Mouse (Mus musculus): Measurements from ENCODE around the gene Ank3.

Ank3 gene

GRCm38 (mm10) chr10:69786220-69786993, 387.8 kb downstream of the Ank3 start:
- no peak for DNase-seq

GRCm38 (mm10) chr10:69787379-69787778, 388.8 kb downstream of the Ank3 start:
- no peak for DNase-seq

- no peak for DNase-seq
Measured at GRCm38 (mm10) chr10:69790606-69791005, 392.0 kb downstream of the Ank3 start.

- no peak for DNase-seq
Measured at GRCm38 (mm10) chr10:69791951-69792350, 393.4 kb downstream of the Ank3 start.

- DNase-seq = peak; percentile 12
Measured at GRCm38 (mm10) chr10:69792400-69792799, 393.8 kb downstream of the Ank3 start.

GRCm38 (mm10) chr10:69793079-69793478, 394.5 kb downstream of the Ank3 start:
- peak; percentile 77 for DNase-seq

GRCm38 (mm10) chr10:69795656-69796055, 397.1 kb downstream of the Ank3 start:
- DNase-seq = no peak

GRCm38 (mm10) chr10:69796421-69796886, 397.9 kb downstream of the Ank3 start:
- no peak for DNase-seq

GRCm38 (mm10) chr10:69803135-69803756, 404.7 kb downstream of the Ank3 start:
- no peak for DNase-seq

- no peak for DNase-seq
Measured at GRCm38 (mm10) chr10:69804613-69805012, 406.0 kb downstream of the Ank3 start.

GRCm38 (mm10) chr10:69810785-69811184, 412.2 kb downstream of the Ank3 start:
- no peak for DNase-seq

GRCm38 (mm10) chr10:69813823-69814522, 415.4 kb downstream of the Ank3 start:
- no peak for DNase-seq

GRCm38 (mm10) chr10:69821245-69821644, 422.7 kb downstream of the Ank3 start:
- no peak for DNase-seq

- peak; percentile 12 for DNase-seq
Measured at GRCm38 (mm10) chr10:69828770-69829169, 430.2 kb downstream of the Ank3 start.

- peak; percentile 24 for DNase-seq
Measured at GRCm38 (mm10) chr10:69829236-69829635, 430.7 kb downstream of the Ank3 start.

GRCm38 (mm10) chr10:69831568-69831967, 433.0 kb downstream of the Ank3 start:
- DNase-seq = no peak

- DNase-seq = no peak
Measured at GRCm38 (mm10) chr10:69832241-69832640, 433.7 kb downstream of the Ank3 start.

- no peak for DNase-seq
Measured at GRCm38 (mm10) chr10:69832822-69833221, 434.2 kb downstream of the Ank3 start.

- peak; percentile 27 for DNase-seq
Measured at GRCm38 (mm10) chr10:69834700-69835099, 436.1 kb downstream of the Ank3 start.

- peak; percentile 34 for DNase-seq
Measured at GRCm38 (mm10) chr10:69845749-69846148, 447.2 kb downstream of the Ank3 start.

GRCm38 (mm10) chr10:69852366-69853091, 454.0 kb downstream of the Ank3 start:
- DNase-seq = no peak

- no peak for DNase-seq
Measured at GRCm38 (mm10) chr10:69854587-69855185, 456.1 kb downstream of the Ank3 start.

- DNase-seq = no peak
Measured at GRCm38 (mm10) chr10:69858011-69858410, 459.4 kb downstream of the Ank3 start.
